Mouse (Mus musculus): ENCODE data around the gene Hist2h4. TPM values are rescaled to one million over a fixed set of nuclear protein-coding genes. Genes with fewer than 3 reads are reported as not detected.

The Hist2h4 gene
- polyA plus RNA-seq, 1 experiment: 2.2 TPM

- TF ChIP-seq GATA1 (IDR thresholded peaks at IDR 0.05; ENCODE audit: low read length): no peak
Observed at GRCm38 (mm10) chr3:96273591-96274465, 10.7 kb upstream of the Hist2h4 start.

GRCm38 (mm10) chr3:96269511-96270474 lies 6.7 kb upstream of the Hist2h4 start, which contains the start of gene Hist2h2bb:
Gene Hist2h2bb (plus strand): TSS chr3:96269752.
- no peak for TF ChIP-seq GATA1 (IDR thresholded peaks at IDR 0.05; ENCODE audit: low read length)

- no peak for TF ChIP-seq GATA1 (IDR thresholded peaks at IDR 0.05; ENCODE audit: low read length)
Observed at GRCm38 (mm10) chr3:96268051-96268775, 5.1 kb upstream of the Hist2h4 start, which contains the start of gene Hist2h3b. Gene Hist2h3b (plus strand): TSS chr3:96268654.

GRCm38 (mm10) chr3:96267541-96267940 lies 4.4 kb upstream of the Hist2h4 start:
- no peak for TF ChIP-seq GATA1 (IDR thresholded peaks at IDR 0.05; ENCODE audit: low read length)

GRCm38 (mm10) chr3:96266132-96266710 lies 3.1 kb upstream of the Hist2h4 start:
- TF ChIP-seq GATA1 (IDR thresholded peaks at IDR 0.05; ENCODE audit: low read length): no peak

- TF ChIP-seq GATA1 (IDR thresholded peaks at IDR 0.05; ENCODE audit: low read length): no peak
Observed at GRCm38 (mm10) chr3:96264404-96264949, 1.4 kb upstream of the Hist2h4 start.

- TF ChIP-seq GATA1 (IDR thresholded peaks at IDR 0.05; ENCODE audit: low read length): no peak
Observed at GRCm38 (mm10) chr3:96263558-96264403, 670 bp upstream of the Hist2h4 start.

- TF ChIP-seq GATA1 (IDR thresholded peaks at IDR 0.05; ENCODE audit: low read length): no peak
Observed at GRCm38 (mm10) chr3:96262216-96262875, 765 bp downstream of the Hist2h4 start.

GRCm38 (mm10) chr3:96261623-96262022 lies 1.5 kb downstream of the Hist2h4 start:
- TF ChIP-seq GATA1 (IDR thresholded peaks at IDR 0.05; ENCODE audit: low read length): no peak

GRCm38 (mm10) chr3:96260220-96260619 lies 2.9 kb downstream of the Hist2h4 start:
- no peak for TF ChIP-seq GATA1 (IDR thresholded peaks at IDR 0.05; ENCODE audit: low read length)

GRCm38 (mm10) chr3:96257190-96257589 lies 5.9 kb downstream of the Hist2h4 start:
- no peak for TF ChIP-seq GATA1 (IDR thresholded peaks at IDR 0.05; ENCODE audit: low read length)

GRCm38 (mm10) chr3:96255926-96256593 lies 7.1 kb downstream of the Hist2h4 start:
- TF ChIP-seq GATA1 (IDR thresholded peaks at IDR 0.05; ENCODE audit: low read length): peak; percentile 18

Measured in G1E-ER4 (cell line).